Mouse (Mus musculus): Measurements from ENCODE around the gene Fbxo47.

Gene Fbxo47

GRCm38 (mm10) chr11:97810356-97810755 lies 73.6 kb downstream of the Fbxo47 start:
- peak; percentile 53 for DNase-seq

DNA sequence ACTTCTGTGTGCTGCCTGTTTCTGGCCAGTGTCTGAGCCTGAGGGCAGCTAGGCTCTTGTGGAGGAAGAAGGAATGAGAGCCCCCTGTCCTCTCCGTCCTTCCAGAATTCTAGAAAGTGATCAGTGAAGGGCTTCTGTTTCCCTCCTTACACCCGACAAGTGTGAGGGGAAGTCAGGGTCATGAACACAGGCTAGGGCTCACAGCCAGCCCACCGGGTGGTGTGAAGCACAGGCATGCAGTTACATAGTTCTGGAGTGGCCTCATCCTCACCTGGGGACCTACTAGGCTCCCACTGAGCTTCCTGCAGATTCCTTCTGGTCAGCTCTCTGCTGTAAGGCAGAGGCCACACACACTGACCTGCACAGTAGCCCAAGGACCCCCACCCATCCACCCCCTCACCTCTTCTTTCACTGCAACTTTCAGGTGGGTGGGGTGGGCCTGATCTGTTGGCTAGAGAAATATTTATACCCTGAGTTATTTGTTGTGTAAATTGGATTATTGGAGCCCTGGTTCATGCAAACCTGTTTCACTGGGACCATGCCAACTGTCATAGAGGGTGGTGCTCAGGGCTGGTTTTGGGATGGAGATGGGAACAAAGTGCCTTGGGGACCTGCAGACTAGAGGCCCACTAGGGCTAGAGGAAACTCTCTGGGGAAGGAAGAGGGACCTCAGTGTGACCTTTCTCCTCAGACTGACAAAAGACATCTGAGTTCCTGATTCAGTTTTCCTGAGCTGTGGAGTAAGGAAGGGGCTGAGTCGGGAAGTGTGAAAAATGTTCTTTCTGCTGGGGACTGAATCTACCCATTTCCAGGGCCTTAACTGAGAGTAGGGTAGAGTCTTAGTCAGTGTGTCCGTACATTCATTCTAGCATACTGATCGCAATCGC lies 74.5 kb downstream of the Fbxo47 start:
- peak; percentile 64 for DNase-seq

DNA sequence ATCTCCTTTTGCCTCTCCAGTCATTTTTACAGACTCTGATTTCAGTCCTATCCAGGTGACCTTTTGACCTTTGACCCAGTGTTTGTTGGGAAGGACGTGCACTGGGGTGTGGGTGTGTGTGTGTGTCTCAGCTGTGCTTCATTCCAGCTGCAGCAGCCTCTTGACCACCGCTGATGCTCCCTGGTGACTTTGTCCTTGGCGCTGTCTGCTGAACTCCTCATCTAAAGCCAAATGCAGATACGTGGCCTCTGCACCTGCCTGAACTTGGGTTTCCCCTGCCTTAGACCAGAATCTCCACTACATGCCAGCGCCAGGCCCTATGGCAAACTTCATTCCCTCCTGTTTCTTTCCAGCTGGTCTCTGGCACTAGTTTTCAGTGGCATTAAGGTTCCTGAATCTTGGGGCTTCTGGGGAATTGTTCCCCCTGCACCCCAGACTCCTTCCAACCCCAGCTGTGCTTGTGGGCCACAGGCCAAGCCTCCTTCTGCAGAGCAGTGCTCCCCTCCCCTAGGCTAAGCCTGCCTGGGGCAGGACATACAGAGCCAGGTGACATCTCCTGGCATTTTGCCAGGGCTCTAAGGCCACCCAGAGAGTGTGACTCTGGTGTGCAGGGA lies 75.2 kb downstream of the Fbxo47 start:
- DNase-seq = peak; percentile 77

GRCm38 (mm10) chr11:97808093-97808492 lies 75.9 kb downstream of the Fbxo47 start:
- DNase-seq = peak; percentile 51

GRCm38 (mm10) chr11:97807626-97808025 lies 76.3 kb downstream of the Fbxo47 start:
- DNase-seq = peak; percentile 47

- DNase-seq = peak; percentile 40
These were observed 77.4 kb downstream of the Fbxo47 start for GRCm38 (mm10) chr11:97806613-97806964.

- DNase-seq = peak; percentile 59
These were observed 78.0 kb downstream of the Fbxo47 start for GRCm38 (mm10) chr11:97805662-97806612.

GRCm38 (mm10) chr11:97804841-97805661 lies 78.9 kb downstream of the Fbxo47 start:
- peak; percentile 57 for DNase-seq

GRCm38 (mm10) chr11:97803847-97804246 lies 80.1 kb downstream of the Fbxo47 start:
- no peak for DNase-seq

Measured in cerebellum, adult 9-10 months (tissue).